In the genomic region with DNA sequence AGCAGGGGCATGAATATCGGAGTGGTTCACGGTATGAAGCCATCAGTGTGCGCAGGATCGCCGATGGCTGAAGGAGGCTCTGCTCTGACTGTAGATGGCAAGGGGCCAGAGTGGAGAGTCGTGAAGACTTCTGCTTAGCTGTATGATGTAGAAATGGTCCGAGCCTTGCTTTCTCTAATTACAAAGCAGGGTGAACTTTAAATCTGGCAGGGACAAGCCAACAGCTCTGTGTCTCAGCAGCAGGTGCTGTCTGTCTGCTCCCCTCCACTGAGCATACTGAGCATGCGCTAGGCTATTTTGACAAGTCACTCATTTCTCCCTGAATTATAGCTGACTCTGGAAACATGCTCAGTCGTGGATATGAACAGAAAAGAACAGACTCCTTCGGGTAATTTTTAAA, we compare ENCODE assay signal across 13 mouse cellular contexts.
DNase-seq lines count a peak whose midpoint lies in the region; ATAC-seq lines count a peak whose summit lies in the region.
"Had no signal": no experiment of that assay in that cellular context is flagged by ENCODE, and none has a peak within 500 bp of the region (broad histone marks: within the 10 kb centered on the region; RNA-seq: fewer than 3 reads in every experiment).

No protein-coding gene starts in this region.

- ATAC-seq in cerebellum, adult (ENCODE audit: insufficient number of reproducible peaks, low FRiP score, low TSS enrichment) = no peak
- ATAC-seq: intestine, embryonic 16.5 days; liver, postnatal 0 days had no signal

- DNase-seq in cerebellum, postnatal 10 days = peak; percentile 45 to 50
- DNase-seq in heart, adult 11 months = peak; percentile 70
- DNase-seq in heart, postnatal 25 days (ENCODE audit: low spot score) = no peak
- DNase-seq in left cerebral cortex, postnatal 4 days = peak; percentile 4
- DNase-seq in left cerebral cortex, postnatal 36 days (ENCODE audit: low spot score in 2 of 2) = no peak
- peak; percentile 18 for DNase-seq in telencephalon, adult 2 months (ENCODE audit: low read depth, low spot score)
- no peak for DNase-seq in spleen, postnatal 36 days (ENCODE audit: low spot score in 2 of 2)
- DNase-seq: cerebellum, adult 9-10 months; heart, postnatal 10 days; liver, postnatal 0 days; retina, postnatal 1 day had no signal

- intact Hi-C loops in heart, postnatal 25 days (cut with DNase I) = no loop called here
- intact Hi-C loops in left cerebral cortex, postnatal 4 days (cut with DNase I) = no loop called here
- intact Hi-C loops in left cerebral cortex, postnatal 36 days (cut with DNase I) = no loop called here

Comparison
In these comparisons a context has a peak if more than half of its experiments do, and no peak if none do; other contexts are left out.
1. DNase-seq: peak in cerebellum, postnatal 10 days (2 of 2), heart, adult 11 months (single experiment), left cerebral cortex, postnatal 4 days (single experiment) and telencephalon, adult 2 months (single experiment); none in heart, postnatal 25 days (single experiment), left cerebral cortex, postnatal 36 days (0 of 2) and spleen, postnatal 36 days (0 of 2).